8 mouse cellular contexts compared by ENCODE assay signal in the genomic region with DNA sequence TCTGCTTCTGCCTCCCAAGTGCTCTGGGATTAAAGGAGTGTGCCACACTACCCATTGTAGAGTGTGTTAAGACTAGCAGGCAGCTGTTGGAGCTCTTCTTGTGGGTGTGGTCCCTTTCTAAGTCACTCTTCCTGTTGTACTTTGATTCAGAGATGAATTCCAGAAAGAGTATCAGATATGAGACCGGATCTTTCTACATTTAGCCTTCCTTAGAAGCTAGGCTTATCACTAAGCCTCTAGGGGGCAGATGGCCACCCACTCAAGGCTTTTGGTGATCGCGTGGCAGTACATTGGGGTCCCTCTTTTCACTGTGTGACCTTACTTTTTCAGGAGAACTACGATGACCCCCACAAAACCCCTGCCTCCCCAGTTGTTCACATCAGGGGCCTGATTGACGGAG. TPM values are rescaled to one million over a fixed set of nuclear protein-coding genes. Genes with fewer than 3 reads are reported as not detected.
A peak's percentile ranks its signal among the peaks of the same experiment; 100 is the strongest.
DNase-seq lines count a peak whose midpoint lies in the region; ATAC-seq and TF ChIP-seq lines count a peak whose summit lies in the region.

No protein-coding gene starts in this region.

- H3K9me3 ChIP-seq in embryonic facial prominence, embryonic 12.5 days = no peaks in the 10 kb centered on the region
- no peaks in the 10 kb centered on the region for H3K9me3 ChIP-seq in midbrain, embryonic 15.5 days

- H3K27ac ChIP-seq in kidney, adult 2 months (ENCODE audit: insufficient read depth, low read depth, low read length) = peak overlapping the region; percentile 29
- 0 out of 2 replicates have a peak overlapping the region, but pooled peaks have one; percentile 18 for H3K27ac ChIP-seq in embryonic facial prominence, embryonic 12.5 days
- no peak overlapping the region; the same call in 1 of the 2 replicates for H3K27ac ChIP-seq in midbrain, embryonic 15.5 days

- H3K4me3 ChIP-seq in kidney, adult 2 months (ENCODE audit: insufficient read depth, low read depth, low read length) = no peak overlapping the region
- H3K4me3 ChIP-seq in embryonic facial prominence, embryonic 12.5 days = peak overlapping the region; percentile 74
- peak overlapping the region; percentile 2; the same call in 1 of the 2 replicates for H3K4me3 ChIP-seq in midbrain, embryonic 15.5 days

- WGBS in kidney, adult 2 months = 47% methylated on average over 5 of the region's 5 CpGs
- 86% methylated on average over 5 of the region's 5 CpGs for WGBS in embryonic facial prominence, embryonic 12.5 days
- WGBS in midbrain, embryonic 15.5 days = 74% methylated on average over 5 of the region's 5 CpGs

- no peaks in the 10 kb centered on the region for H3K27me3 ChIP-seq in kidney, adult 2 months (replicated peaks; ENCODE audit: control insufficient read depth, insufficient read depth, low read length)
- no peaks in the 10 kb centered on the region for H3K27me3 ChIP-seq in embryonic facial prominence, embryonic 12.5 days
- H3K27me3 ChIP-seq in midbrain, embryonic 15.5 days (replicated peaks) = no peaks in the 10 kb centered on the region

- H3K36me3 ChIP-seq in kidney, adult 2 months (ENCODE audit: control insufficient read depth, insufficient read depth, low read length) = peaks cover 25% of the 10 kb centered on the region
- H3K36me3 ChIP-seq in embryonic facial prominence, embryonic 12.5 days = peaks cover 56% of the 10 kb centered on the region
- H3K36me3 ChIP-seq in midbrain, embryonic 15.5 days (replicated peaks) = peaks cover 48% of the 10 kb centered on the region

- peak; percentile 24; the same call in 1 of the 2 replicates for TF ChIP-seq CTCF in kidney, adult 2 months (conservative IDR thresholded peaks at IDR 0.05; ENCODE audit: insufficient read depth, insufficient read length, low read depth, low read length)

- no peak for DNase-seq in kidney, adult 2 months
- DNase-seq in kidney, adult 8-10 months = no peak
- peak; percentile 62 for DNase-seq in induced T-regulatory cell, adult 2 months (ENCODE audit: low read depth)
- DNase-seq in urinary bladder, postnatal 4 days (ENCODE audit: low spot score in 2 of 2) = no peak
- no peak for DNase-seq in ovary, postnatal 14 days (ENCODE audit: low spot score)
- no peak for DNase-seq in yolk sac, embryonic 10.5 days (ENCODE audit: low spot score)

- H3K4me2 ChIP-seq in embryonic facial prominence, embryonic 12.5 days (replicated peaks) = peak overlapping the region; percentile 94
- H3K4me2 ChIP-seq in midbrain, embryonic 15.5 days = peak overlapping the region; percentile 77

- H3K4me1 ChIP-seq in kidney, adult 2 months (ENCODE audit: control insufficient read depth, insufficient read depth, low read length) = peaks cover 20% of the 10 kb centered on the region
- peaks cover 43% of the 10 kb centered on the region for H3K4me1 ChIP-seq in embryonic facial prominence, embryonic 12.5 days
- H3K4me1 ChIP-seq in midbrain, embryonic 15.5 days = peaks cover 51% of the 10 kb centered on the region

- no peak for TF ChIP-seq POLR2A in kidney, adult 2 months (IDR thresholded peaks at IDR 0.05; ENCODE audit: low read depth, low read length)

- peak overlapping the region; percentile 98; the same call in 1 of the 2 replicates for H3K9ac ChIP-seq in embryonic facial prominence, embryonic 12.5 days
- H3K9ac ChIP-seq in midbrain, embryonic 15.5 days = no peak overlapping the region

- ATAC-seq in embryonic facial prominence, embryonic 12.5 days (ENCODE audit: insufficient number of reproducible peaks, insufficient read depth, low FRiP score, low TSS enrichment) = no peak
- ATAC-seq in midbrain, embryonic 15.5 days (replicated peaks) = no peak

RNA-seq across cellular contexts. Expression of gene Hnrnpl, which starts 4.6 kb away (rescaled TPM):
- polyA plus RNA-seq in kidney, adult 2 months (2012; rRNA removed) = 172 and 214 TPM in 2 replicates
- polyA plus RNA-seq in embryonic facial prominence, embryonic 12.5 days (2016; fragmentation: Nextera tagmentation; extraction: Ambion mirVana) = 372 and 383 TPM in 2 replicates
- 175 and 176 TPM in 2 replicates for polyA plus RNA-seq in midbrain, embryonic 15.5 days (2015; fragmentation: Nextera tagmentation; extraction: Ambion mirVana)

RNA-seq across cellular contexts. Expression of gene Ech1, which starts 12.1 kb away (rescaled TPM):
- 865 and 950 TPM in 2 replicates for polyA plus RNA-seq in kidney, adult 2 months (2012; rRNA removed)
- 117 and 128 TPM in 2 replicates for polyA plus RNA-seq in embryonic facial prominence, embryonic 12.5 days (2016; fragmentation: Nextera tagmentation; extraction: Ambion mirVana)
- 92.7 and 94.7 TPM in 2 replicates for polyA plus RNA-seq in midbrain, embryonic 15.5 days (2015; fragmentation: Nextera tagmentation; extraction: Ambion mirVana)

RNA-seq across cellular contexts. Expression of gene Lgals4, which starts 20.7 kb away (rescaled TPM):
- 22.8 and 25.0 TPM in 2 replicates for polyA plus RNA-seq in kidney, adult 2 months (2012; rRNA removed)
- 5.4 and 7.3 TPM in 2 replicates for polyA plus RNA-seq in embryonic facial prominence, embryonic 12.5 days (2016; fragmentation: Nextera tagmentation; extraction: Ambion mirVana)
- polyA plus RNA-seq in midbrain, embryonic 15.5 days (2015; fragmentation: Nextera tagmentation; extraction: Ambion mirVana) = 5.6 and 8.2 TPM in 2 replicates

RNA-seq across cellular contexts. Expression of gene Rinl, which starts 24.2 kb away (rescaled TPM):
- 2.9 and 5.9 TPM in 2 replicates for polyA plus RNA-seq in kidney, adult 2 months (2012; rRNA removed)
- polyA plus RNA-seq in embryonic facial prominence, embryonic 12.5 days (2016; fragmentation: Nextera tagmentation; extraction: Ambion mirVana) = 2.2 and 2.8 TPM in 2 replicates
- 2.4 and 3.3 TPM in 2 replicates for polyA plus RNA-seq in midbrain, embryonic 15.5 days (2015; fragmentation: Nextera tagmentation; extraction: Ambion mirVana)

RNA-seq across cellular contexts. Expression of gene Nfkbib, which starts 45.6 kb away (rescaled TPM):
- polyA plus RNA-seq in kidney, adult 2 months (2012; rRNA removed) = 37.9 and 41.6 TPM in 2 replicates
- 38.9 and 42.0 TPM in 2 replicates for polyA plus RNA-seq in embryonic facial prominence, embryonic 12.5 days (2016; fragmentation: Nextera tagmentation; extraction: Ambion mirVana)
- polyA plus RNA-seq in midbrain, embryonic 15.5 days (2015; fragmentation: Nextera tagmentation; extraction: Ambion mirVana) = 65.8 and 66.5 TPM in 2 replicates
